Comparison of ENCODE assay signal across 16 mouse cellular contexts in genomic region chr6:104932153-104932552, GRCm38 (mm10).
"Had no signal": no experiment of that assay in that cellular context is flagged by ENCODE, and none has a peak within 500 bp of the region (broad histone marks: within the 10 kb centered on the region; RNA-seq: fewer than 3 reads in every experiment).

No protein-coding gene starts in this region.

- ATAC-seq: midbrain, embryonic 13.5 days; midbrain, embryonic 15.5 days had no signal

- H3K4me2 ChIP-seq: lung, embryonic 14.5 days; midbrain, embryonic 11.5 days; midbrain, embryonic 13.5 days; midbrain, embryonic 15.5 days; neural tube, embryonic 12.5 days; stomach, embryonic 15.5 days had no signal

- H3K27ac ChIP-seq: macrophage; midbrain, embryonic 13.5 days; midbrain, embryonic 15.5 days; neural tube, embryonic 12.5 days; stomach, embryonic 15.5 days; stomach, postnatal 0 days had no signal

- H3K4me1 ChIP-seq: megakaryocyte, embryonic 14.5 days; midbrain, embryonic 13.5 days; midbrain, embryonic 15.5 days; neural tube, embryonic 12.5 days; stomach, embryonic 15.5 days had no signal

- H3K9me3 ChIP-seq: midbrain, embryonic 13.5 days; midbrain, embryonic 15.5 days; neural tube, embryonic 12.5 days; stomach, embryonic 15.5 days had no signal

- H3K36me3 ChIP-seq: midbrain, embryonic 13.5 days; midbrain, embryonic 15.5 days; neural tube, embryonic 12.5 days; stomach, embryonic 15.5 days had no signal

- H3K4me3 ChIP-seq: megakaryocyte, embryonic 14.5 days; midbrain, embryonic 13.5 days; midbrain, embryonic 15.5 days; neural tube, embryonic 12.5 days; stomach, embryonic 15.5 days had no signal

- H3K27me3 ChIP-seq: megakaryocyte, embryonic 14.5 days; midbrain, embryonic 13.5 days; midbrain, embryonic 15.5 days; neural tube, embryonic 12.5 days; stomach, embryonic 15.5 days had no signal

- DNase-seq: lung, adult 18-20 months; lung, embryonic 14.5 days; lung, postnatal 10 days; lung, postnatal 36 days; right cerebral cortex, postnatal 14 days; thymus, adult 2 months; thymus, postnatal 25 days; thymus, postnatal 4 days had no signal

- H3K9ac ChIP-seq: lung, embryonic 14.5 days; midbrain, embryonic 13.5 days; midbrain, embryonic 15.5 days; neural tube, embryonic 12.5 days; stomach, embryonic 15.5 days had no signal
